Mouse (Mus musculus): Measurements from ENCODE around the gene Spef2. TPM values are rescaled to one million over a fixed set of nuclear protein-coding genes. Genes with fewer than 3 reads are reported as not detected.
A peak's percentile ranks its signal among the peaks of the same experiment; 100 is the strongest.
"Not testable (repeated sequence)": the region's sequence is repeated elsewhere in the genome, so short reads cannot be mapped to it uniquely, and the experiment has no call there.

Gene Spef2
- 0.01 and 0.03 TPM in 2 replicates for polyA plus RNA-seq (2012; rRNA removed)
- polyA plus RNA-seq (2014; fragmentation: Nextera tagmentation; extraction: Ambion mirVana): 0.11 and 0.13 TPM in 2 replicates

DNA sequence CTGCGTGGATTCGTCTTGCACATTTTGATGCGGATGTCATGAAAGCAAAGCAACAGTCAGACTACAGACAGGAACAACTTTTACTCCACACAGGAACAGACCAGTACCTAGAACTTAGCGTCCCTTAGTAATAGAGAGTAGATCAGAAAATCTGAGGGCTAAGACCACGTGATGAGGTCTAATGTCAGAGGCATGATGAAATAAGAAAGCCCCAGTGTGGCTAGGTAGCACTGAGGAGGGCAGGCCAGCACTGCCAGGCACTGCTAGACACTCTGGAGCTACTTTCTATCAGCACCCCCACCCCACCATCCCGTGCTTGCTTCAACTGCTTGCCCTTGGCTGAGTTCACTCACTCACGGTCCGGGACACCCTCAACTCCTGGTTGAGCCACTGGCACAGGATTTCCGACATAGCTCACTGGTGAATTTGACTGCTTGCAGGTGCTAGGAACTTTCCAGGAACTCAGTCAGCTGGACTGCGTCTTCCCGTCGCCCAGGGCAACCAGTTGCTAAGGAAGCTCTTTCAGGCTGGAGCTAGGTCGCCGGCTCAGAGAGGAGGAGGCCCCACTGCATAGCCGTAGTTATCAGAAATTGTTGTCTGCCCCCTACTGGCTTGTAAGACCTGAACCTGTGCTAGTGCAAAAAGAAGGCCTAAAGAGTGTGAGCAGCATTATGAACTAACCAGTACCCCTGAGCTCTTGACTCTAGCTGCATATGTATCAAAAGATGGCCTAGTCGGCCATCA lies at the start of gene Spef2:
TSS of gene Spef2 (minus strand) at position 510 of the 744 bp plus-strand sequence.
- H3K4me1 ChIP-seq (replicated peaks; ENCODE audit: control insufficient read depth in 2 of 2, insufficient read depth in 2 of 2, low read length in 1 of 2): no peaks in the 10 kb centered on the region
- H3K9me3 ChIP-seq (ENCODE audit: control insufficient read depth, low read length): no peaks in the 10 kb centered on the region
- ATAC-seq (ENCODE audit: insufficient read depth) (peak; percentile 68), DNase-seq (ENCODE audit: low read depth in 3 of 3, low spot score in 3 of 3) (peak; percentile 15 to 41 (median 35))
- no peak within 1 kb of the TSS for H3K9ac ChIP-seq (replicated peaks)
- no peaks in the 10 kb centered on the region for H3K36me3 ChIP-seq (replicated peaks; ENCODE audit: control insufficient read depth, insufficient read depth, low read depth)
- TF ChIP-seq EP300 (IDR thresholded peaks at IDR 0.05; ENCODE audit: low read depth) (no peak), CTCF (IDR thresholded peaks at IDR 0.05; ENCODE audit: low read depth) (peak; percentile 47)
- peak within 1 kb of the TSS; percentile 46 for H3K4me2 ChIP-seq (ENCODE audit: low read depth)
- peak within 1 kb of the TSS; percentile 25 to 50; a peak in 3 of 4 replicates for H3K4me3 ChIP-seq (ENCODE audit: insufficient read depth in 1 of 2, low read depth in 2 of 2, low read length in 2 of 2)
- no peak within 1 kb of the TSS for H3K27ac ChIP-seq
- 9% methylated on average over 16 of the region's 16 CpGs for WGBS (ENCODE audit: insufficient replicate concordance)
- H3K27me3 ChIP-seq (ENCODE audit: control insufficient read depth, insufficient read depth, low read length): no peaks in the 10 kb centered on the region

DNA sequence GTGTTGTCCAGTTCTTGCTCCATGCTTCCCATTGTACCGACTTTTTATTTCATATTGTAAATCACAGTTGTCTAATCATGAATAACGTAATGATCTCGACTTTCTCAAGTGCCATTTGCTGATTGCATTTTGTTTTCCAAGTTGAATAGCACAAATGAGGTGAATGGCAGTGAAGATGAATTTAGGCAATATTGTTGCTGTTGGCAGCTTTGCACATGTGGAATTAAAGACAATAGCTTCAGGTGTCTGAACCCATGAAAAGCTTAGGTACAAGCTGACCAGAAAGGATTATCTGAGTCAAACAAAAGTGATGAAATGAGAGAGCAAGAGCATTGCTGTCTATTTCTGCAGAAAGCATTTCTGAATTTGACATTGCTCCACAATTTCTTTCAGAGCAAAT lies 45.5 kb upstream of the Spef2 start:
- no peak overlapping the region for H3K4me2 ChIP-seq (ENCODE audit: low read depth)
- no peak overlapping the region for H3K27ac ChIP-seq
- DNase-seq (ENCODE audit: low read depth in 3 of 3, low spot score in 3 of 3) (no peak), ATAC-seq (ENCODE audit: insufficient read depth) (no peak)
- H3K36me3 ChIP-seq (replicated peaks; ENCODE audit: control insufficient read depth, insufficient read depth, low read depth): no peaks in the 10 kb centered on the region
- no peaks in the 10 kb centered on the region for H3K4me1 ChIP-seq (replicated peaks; ENCODE audit: control insufficient read depth in 2 of 2, insufficient read depth in 2 of 2, low read length in 1 of 2)
- 66% methylated on average over 3 of the region's 3 CpGs for WGBS (ENCODE audit: insufficient replicate concordance)
- TF ChIP-seq EP300 (IDR thresholded peaks at IDR 0.05; ENCODE audit: low read depth) (no peak), CTCF (IDR thresholded peaks at IDR 0.05; ENCODE audit: low read depth) (no peak)
- H3K4me3 ChIP-seq (ENCODE audit: insufficient read depth in 1 of 2, low read depth in 2 of 2, low read length in 2 of 2): no peak overlapping the region
- no peaks in the 10 kb centered on the region for H3K9me3 ChIP-seq (ENCODE audit: control insufficient read depth, low read length)
- no peaks in the 10 kb centered on the region for H3K27me3 ChIP-seq (ENCODE audit: control insufficient read depth, insufficient read depth, low read length)
- no peak overlapping the region for H3K9ac ChIP-seq (replicated peaks)

DNA sequence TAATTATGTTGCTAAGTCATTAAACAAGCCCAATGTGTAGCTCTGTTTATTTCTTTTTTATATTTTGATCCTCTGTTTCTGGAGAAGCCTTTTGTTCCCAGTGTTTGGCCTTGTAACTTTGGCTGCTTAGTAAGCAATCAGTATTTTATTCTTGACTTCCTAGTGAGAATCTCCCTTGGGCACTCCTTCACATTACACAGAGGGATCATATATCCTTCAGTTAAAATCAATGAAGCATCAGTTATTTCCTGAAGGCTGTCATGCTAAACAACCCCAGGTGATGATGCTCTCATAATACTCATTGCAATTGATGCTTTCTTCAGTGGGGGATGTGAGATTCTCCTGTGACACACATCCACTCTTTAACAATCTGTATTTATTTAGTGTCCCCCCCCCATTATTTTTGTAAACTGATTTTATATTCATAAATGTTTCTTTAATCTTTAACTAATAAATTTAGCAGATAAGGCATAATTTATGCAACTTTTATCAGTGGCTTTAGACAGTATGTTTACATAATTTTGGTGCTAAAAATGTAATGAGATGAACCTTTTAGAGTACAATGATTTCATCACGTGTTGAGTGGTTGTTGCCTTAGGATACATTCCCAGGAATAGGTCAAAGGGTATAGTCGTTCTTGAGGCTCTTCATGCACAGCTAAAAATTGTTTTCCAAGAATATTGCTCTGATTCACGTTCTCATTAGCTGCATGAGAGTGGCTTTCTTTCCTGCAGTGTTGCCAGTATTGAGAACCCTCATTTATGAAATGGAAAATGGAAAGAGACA lies 39.8 kb upstream of the Spef2 start:
- Histone ChIP-seq H3K27me3 (ENCODE audit: control insufficient read depth, insufficient read depth, low read length) (no peaks in the 10 kb centered on the region), H3K9me3 (ENCODE audit: control insufficient read depth, low read length) (no peaks in the 10 kb centered on the region), H3K36me3 (replicated peaks; ENCODE audit: control insufficient read depth, insufficient read depth, low read depth) (no peaks in the 10 kb centered on the region), H3K4me3 (ENCODE audit: insufficient read depth in 1 of 2, low read depth in 2 of 2, low read length in 2 of 2) (no peak overlapping the region), H3K9ac (replicated peaks) (no peak overlapping the region), H3K4me1 (replicated peaks; ENCODE audit: control insufficient read depth in 2 of 2, insufficient read depth in 2 of 2, low read length in 1 of 2) (no peaks in the 10 kb centered on the region), H3K27ac (no peak overlapping the region), H3K4me2 (ENCODE audit: low read depth) (no peak overlapping the region)
- DNase-seq (ENCODE audit: low read depth in 3 of 3, low spot score in 3 of 3) (no peak), ATAC-seq (ENCODE audit: insufficient read depth) (no peak)
- TF ChIP-seq CTCF (IDR thresholded peaks at IDR 0.05; ENCODE audit: low read depth) (no peak), EP300 (IDR thresholded peaks at IDR 0.05; ENCODE audit: low read depth) (no peak)
- 32% methylated on average over 3 of the region's 3 CpGs for WGBS (ENCODE audit: insufficient replicate concordance)

DNA sequence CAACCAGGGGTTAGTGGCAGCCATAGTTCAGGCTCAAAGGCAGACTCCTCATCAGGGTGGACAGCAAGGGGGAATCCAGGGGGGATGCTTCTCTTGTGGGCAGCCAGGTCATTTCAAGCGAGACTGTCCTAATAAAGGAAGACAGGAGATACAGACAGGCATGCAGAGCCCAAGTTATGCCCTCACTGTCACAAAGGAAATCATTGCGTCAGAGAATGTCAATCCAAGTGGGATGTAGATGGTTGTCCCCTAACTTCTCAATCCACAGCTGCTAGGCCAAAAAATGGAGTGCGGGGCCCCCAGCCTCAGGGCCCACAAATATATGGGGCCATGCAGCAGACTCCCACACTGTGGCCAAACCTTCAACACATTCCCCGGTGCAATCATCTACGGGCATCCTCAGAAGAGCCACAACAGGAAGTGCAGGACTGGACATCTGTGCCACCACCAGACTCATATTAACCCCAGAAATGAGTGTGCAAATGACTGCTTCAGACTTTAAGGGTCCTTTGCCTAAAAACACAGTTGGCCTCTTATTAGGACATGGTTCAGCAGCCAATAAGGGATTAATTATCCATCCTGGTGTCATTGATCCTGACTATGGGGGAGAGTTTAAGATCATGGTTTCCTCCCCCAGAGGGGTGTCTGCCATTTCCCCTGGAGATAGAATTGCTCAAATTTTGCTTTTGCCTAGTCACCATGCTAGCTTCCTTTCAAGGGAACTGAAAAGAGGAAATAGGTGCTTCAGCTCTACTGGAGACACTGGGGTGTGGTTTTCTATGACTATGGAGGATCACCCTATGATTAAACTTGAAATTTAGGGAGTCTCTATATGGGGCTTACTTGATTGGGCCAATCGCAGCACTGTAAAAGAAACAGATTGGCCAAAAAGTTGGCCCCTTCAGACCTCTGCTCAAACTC lies 25.8 kb upstream of the Spef2 start:
- H3K36me3 ChIP-seq (replicated peaks; ENCODE audit: control insufficient read depth, insufficient read depth, low read depth); DNase-seq (ENCODE audit: low read depth in 3 of 3, low spot score in 3 of 3); H3K9ac ChIP-seq (replicated peaks); H3K4me1 ChIP-seq (replicated peaks; ENCODE audit: control insufficient read depth in 2 of 2, insufficient read depth in 2 of 2, low read length in 1 of 2); H3K9me3 ChIP-seq (ENCODE audit: control insufficient read depth, low read length); H3K27ac ChIP-seq; H3K4me3 ChIP-seq (ENCODE audit: insufficient read depth in 1 of 2, low read depth in 2 of 2, low read length in 2 of 2); H3K4me2 ChIP-seq (ENCODE audit: low read depth); ATAC-seq (ENCODE audit: insufficient read depth); H3K27me3 ChIP-seq (ENCODE audit: control insufficient read depth, insufficient read depth, low read length): not testable (repeated sequence)
- 45% methylated on average over 6 of the region's 6 CpGs for WGBS (ENCODE audit: insufficient replicate concordance)

Measured in liver, embryonic 14.5 days (tissue).